Mouse (Mus musculus) limb, embryonic 12.5 days (tissue): Measurements from ENCODE around the gene H1fnt. TPM values are rescaled to one million over a fixed set of nuclear protein-coding genes. Genes with fewer than 3 reads are reported as not detected.

Experiments used
- ATAC-seq: fragments of 200-750 bp; cut with Nextera tagmentation; 2 replicates; pipeline ENCODE4 v1.8.0; 2017; ENCODE audit warnings: low read depth, moderate TSS enrichment; ENCODE audit not compliant: insufficient number of reproducible peaks, insufficient read depth, low FRiP score, low TSS enrichment
- H3K27ac ChIP-seq: fragments of 300-500 bp; sonication (generic); 2 replicates; pipeline ENCODE4 v1.5.1; 2016; ENCODE audit warnings: mild to moderate bottlenecking, moderate library complexity
- H3K27me3 ChIP-seq: fragments of 300-500 bp; sonication (generic); 2 replicates; pipeline ENCODE4 v1.6.1; 2016; ENCODE audit warnings: mild to moderate bottlenecking, moderate library complexity
- H3K36me3 ChIP-seq: fragments of 300-500 bp; sonication (generic); 2 replicates; pipeline ENCODE4 v1.6.1; 2016; ENCODE audit warnings: mild to moderate bottlenecking, moderate library complexity
- H3K4me1 ChIP-seq: fragments of 300-500 bp; sonication (generic); replicated peaks from 2 replicates; pipeline ENCODE4 v1.6.1; 2016
- H3K4me2 ChIP-seq: fragments of 300-500 bp; sonication (generic); 2 replicates; pipeline ENCODE4 v1.6.1; 2016; ENCODE audit warnings: mild to moderate bottlenecking, moderate library complexity
- H3K4me3 ChIP-seq: fragments of 300-500 bp; sonication (generic); replicated peaks from 2 replicates; pipeline ENCODE4 v1.5.1; 2016; ENCODE audit warnings: mild to moderate bottlenecking
- H3K9ac ChIP-seq: fragments of 300-500 bp; sonication (generic); replicated peaks from 2 replicates; pipeline ENCODE4 v1.6.1; 2016; ENCODE audit warnings: mild to moderate bottlenecking, moderate library complexity
- H3K9me3 ChIP-seq: fragments of 300-500 bp; sonication (generic); 2 replicates; pipeline ENCODE4 v1.6.1; 2016; ENCODE audit warnings: mild to moderate bottlenecking, moderate library complexity
- WGBS: fragments of 180-500 bp; shearing (Covaris S2); methylation state at CpG from one replicate; pipeline ENCODE4 v1.1.7; 2016; 5-methylcytosine and 5-hydroxymethylcytosine counted together
- polyA plus RNA-seq: library from polyadenylated mRNA; unstranded; fragments of >200 nt; fragmentation: Nextera tagmentation; extraction: Ambion mirVana; gene quantifications from 2 replicates; pipeline ENCODE4 v1.2.1, GENCODE M21; 2016

H1fnt gene
- not detected in 2 replicates for polyA plus RNA-seq

DNA sequence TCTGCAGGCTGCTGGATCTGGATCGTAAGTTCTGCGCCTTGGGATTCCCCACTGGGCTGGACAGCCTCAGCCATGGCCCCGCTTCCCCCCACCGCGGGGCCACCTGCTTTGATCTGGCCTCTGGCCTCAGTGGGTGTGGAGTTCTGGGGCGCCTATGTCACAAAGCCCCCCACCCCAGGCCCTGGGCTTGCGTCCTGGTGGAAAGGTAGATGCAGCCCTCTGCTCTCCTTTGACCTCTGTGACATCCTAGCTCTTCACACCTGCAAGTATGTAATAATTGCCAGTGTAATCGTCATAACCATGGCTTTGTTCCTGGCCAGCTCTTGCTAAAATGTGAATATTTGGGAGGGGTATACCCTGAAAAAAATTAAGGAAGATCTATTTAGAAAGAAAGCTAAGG, at the start of gene H1fnt:
Gene H1fnt, minus strand, starts transcription at position 101 of the 400 bp plus-strand sequence.
- Histone ChIP-seq H3K27ac (no peak within 1 kb of the TSS), H3K9ac (no peak within 1 kb of the TSS), H3K9me3 (no peaks in the 10 kb centered on the region), H3K36me3 (no peaks in the 10 kb centered on the region), H3K27me3 (no peaks in the 10 kb centered on the region), H3K4me1 (no peaks in the 10 kb centered on the region), H3K4me2 (no peak within 1 kb of the TSS), H3K4me3 (no peak within 1 kb of the TSS)
- 85% methylated on average over 8 of the region's 8 CpGs for WGBS
- no peak for ATAC-seq

DNA sequence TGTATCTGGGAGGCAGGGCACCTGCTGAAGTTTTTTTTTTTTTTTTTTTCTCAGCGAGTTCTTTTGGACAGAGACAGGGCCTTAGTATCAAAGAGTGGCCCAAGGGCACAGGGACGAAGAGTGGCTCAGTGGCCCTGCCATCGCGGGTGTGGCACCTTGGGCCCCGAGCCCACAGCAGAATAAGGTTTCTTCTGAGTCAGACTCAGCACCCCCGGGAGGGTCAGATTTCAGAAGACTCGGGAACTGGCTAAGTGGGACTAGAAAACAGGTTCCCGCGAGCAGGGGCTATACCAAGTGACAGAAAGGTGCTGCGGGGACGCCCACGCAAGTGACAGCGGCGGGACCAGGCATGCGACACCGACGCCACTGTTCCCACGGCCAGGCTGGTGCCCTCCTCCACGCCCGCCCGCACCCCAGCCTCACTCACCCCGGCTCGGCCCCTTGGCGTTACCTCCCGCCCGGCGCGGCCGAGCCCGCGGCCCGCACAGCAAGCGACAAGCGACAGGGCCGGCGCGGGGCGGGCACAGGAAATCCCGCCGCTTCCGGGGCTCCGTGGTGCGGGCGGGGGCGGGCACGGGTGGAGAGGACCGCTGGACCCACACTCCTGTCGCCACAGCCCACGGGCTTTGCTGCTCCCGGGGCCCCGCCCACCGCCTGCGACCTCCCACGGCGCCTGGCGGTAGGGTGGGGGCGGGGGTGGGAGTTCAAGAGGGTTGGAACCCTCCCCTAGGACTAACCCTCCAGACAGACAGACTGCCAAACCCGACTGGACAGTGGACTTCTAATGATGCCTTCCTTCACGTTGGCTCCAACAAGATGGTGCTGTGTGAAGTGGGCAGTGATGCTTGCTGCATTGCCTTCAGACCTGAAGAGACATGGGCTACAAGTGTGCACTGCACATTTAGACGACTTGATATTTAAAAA, 38.8 kb upstream of the H1fnt start, which contains the start of gene Zfp641:
Gene Zfp641, minus strand, starts transcription at position 534 of the 924 bp plus-strand sequence.
- Histone ChIP-seq H3K4me1 (peaks cover 4% of the 10 kb centered on the region; the same call in 1 of the 2 replicates), H3K27me3 (peaks cover 33% of the 10 kb centered on the region), H3K4me2 (peak within 1 kb of the TSS; percentile 93), H3K27ac (no peak within 1 kb of the TSS), H3K36me3 (no peaks in the 10 kb centered on the region), H3K4me3 (peak within 1 kb of the TSS; percentile 58), H3K9me3 (no peaks in the 10 kb centered on the region), H3K9ac (peak within 1 kb of the TSS; percentile 75)
- no peak for ATAC-seq
- 3% methylated on average over 55 of the region's 60 CpGs for WGBS

DNA sequence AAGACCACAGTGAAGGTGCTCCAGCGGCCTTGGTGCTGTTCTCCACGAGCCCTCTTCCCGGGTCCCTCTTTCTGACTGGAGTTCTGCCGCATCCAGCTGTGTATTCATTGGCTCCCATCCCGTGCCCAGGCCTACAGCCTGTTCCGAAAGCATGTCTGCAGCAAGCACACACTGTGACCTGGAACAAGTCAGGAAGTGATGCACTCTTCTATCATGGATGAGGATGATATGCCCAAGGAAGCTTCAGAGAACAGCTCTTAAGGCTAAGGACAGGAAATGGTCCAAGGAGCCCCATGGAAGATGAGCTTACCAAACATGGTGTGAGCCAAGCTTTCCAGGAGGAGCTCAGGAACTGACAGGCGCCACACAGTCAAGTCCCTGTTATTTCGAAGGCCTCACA, 36.6 kb upstream of the H1fnt start:
- no peak for ATAC-seq
- H3K9ac ChIP-seq, result no peak overlapping the region
- H3K4me3 ChIP-seq, result no peak overlapping the region
- no peak overlapping the region for H3K27ac ChIP-seq
- H3K27me3 ChIP-seq, result peaks cover 33% of the 10 kb centered on the region
- WGBS, result 89% methylated on average over 8 of the region's 8 CpGs
- H3K4me1 ChIP-seq, result peaks cover 4% of the 10 kb centered on the region; the same call in 1 of the 2 replicates
- H3K4me2 ChIP-seq, result no peak overlapping the region
- H3K9me3 ChIP-seq, result no peaks in the 10 kb centered on the region
- H3K36me3 ChIP-seq, result no peaks in the 10 kb centered on the region

DNA sequence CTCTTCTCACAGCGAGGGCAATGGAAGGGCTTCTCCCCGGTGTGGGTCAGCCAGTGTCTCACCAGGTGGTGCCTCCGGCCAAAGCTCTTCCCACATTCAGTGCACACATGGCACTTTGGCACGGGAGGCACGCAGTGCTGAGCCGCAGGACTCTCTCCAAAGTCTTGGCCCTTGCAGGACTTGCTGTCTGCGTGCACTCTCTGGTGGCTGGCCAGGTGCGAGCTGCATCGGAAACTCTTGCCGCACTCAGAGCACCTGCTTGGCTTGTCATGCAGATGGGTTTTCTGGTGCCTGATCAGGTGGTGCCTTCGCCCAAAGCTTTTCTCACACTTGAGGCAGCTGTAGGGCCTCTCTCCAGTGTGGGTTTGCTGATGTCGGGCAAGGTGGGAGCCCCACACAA, 31.5 kb upstream of the H1fnt start:
- no peaks in the 10 kb centered on the region for H3K9me3 ChIP-seq
- WGBS, result 72% methylated on average over 12 of the region's 12 CpGs
- H3K36me3 ChIP-seq, result no peaks in the 10 kb centered on the region
- H3K9ac ChIP-seq, result no peak overlapping the region
- no peak overlapping the region for H3K4me2 ChIP-seq
- H3K27me3 ChIP-seq, result peaks cover 4% of the 10 kb centered on the region; the same call in 1 of the 2 replicates
- no peak for ATAC-seq
- no peak overlapping the region for H3K27ac ChIP-seq
- H3K4me1 ChIP-seq, result no peaks in the 10 kb centered on the region
- H3K4me3 ChIP-seq, result no peak overlapping the region

DNA sequence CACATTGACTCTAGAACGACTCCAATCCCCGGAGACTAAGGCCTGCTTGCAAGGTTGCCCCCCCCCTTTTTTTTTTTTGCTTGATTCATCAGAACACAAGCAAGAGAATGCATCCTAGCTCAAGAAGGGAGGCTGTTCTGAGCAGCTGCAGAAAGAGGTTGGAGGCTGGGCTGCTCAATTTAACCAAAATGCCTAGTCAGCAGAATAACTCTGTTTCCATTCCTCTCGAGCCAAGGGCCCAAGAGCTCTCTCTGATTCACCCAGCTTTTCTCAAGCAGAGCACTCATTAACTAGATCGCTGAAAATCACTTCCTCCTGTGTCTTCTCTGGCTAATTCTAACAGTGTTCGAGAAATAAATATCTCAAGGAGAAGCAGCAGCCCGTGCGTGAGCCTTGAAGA, 29.3 kb upstream of the H1fnt start:
- no peak for ATAC-seq
- Histone ChIP-seq H3K9me3 (no peaks in the 10 kb centered on the region), H3K27ac (no peak overlapping the region), H3K9ac (no peak overlapping the region), H3K4me3 (no peak overlapping the region), H3K36me3 (no peaks in the 10 kb centered on the region), H3K4me2 (no peak overlapping the region), H3K27me3 (peaks cover 4% of the 10 kb centered on the region; the same call in 1 of the 2 replicates), H3K4me1 (no peaks in the 10 kb centered on the region)
- WGBS, result 78% methylated on average over 7 of the region's 7 CpGs

DNA sequence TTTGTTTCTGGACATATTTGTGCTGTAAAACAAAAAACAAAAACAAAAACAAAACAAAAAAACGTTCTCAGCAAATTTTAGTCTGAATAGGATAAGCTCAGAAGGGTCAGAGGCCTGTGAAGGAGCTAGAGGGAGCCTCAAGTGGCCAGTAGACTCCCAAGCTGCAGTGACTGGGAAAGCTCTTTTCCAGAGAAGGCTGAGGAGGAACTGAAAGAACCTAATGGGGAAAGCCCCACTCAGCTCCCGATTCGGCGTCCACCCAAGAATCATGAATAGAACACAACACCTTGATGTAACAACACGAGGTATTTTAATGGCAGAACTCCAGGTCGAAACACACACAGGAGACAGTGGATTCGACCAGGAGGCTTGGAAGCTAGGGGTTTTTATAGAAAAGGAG, 683 bp upstream of the H1fnt start:
- no peak for ATAC-seq

DNA sequence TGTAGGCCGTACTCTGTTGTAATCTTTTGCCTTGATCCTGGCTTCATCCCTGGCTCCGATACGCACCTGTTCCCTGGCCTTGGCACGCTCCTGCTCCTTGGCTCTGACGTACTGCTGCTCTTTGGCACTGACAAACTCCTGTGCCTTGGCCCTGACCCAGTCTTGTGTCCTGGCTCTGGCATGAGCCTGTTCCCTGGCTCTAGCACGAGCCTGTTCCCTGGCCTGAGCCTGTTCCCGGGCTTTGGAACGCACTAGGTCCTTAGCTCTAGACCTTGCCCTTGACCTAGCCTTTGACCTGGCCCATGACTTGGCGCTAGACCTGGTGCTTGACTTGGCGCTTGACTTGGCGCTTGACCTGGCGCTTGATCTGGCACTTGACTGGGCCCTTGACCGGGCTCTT, 822 bp downstream of the H1fnt start:
- no peak for ATAC-seq
- Histone ChIP-seq H3K9ac (no peak overlapping the region), H3K9me3 (no peaks in the 10 kb centered on the region), H3K4me2 (no peak overlapping the region), H3K27ac (no peak overlapping the region), H3K4me1 (no peaks in the 10 kb centered on the region), H3K27me3 (no peaks in the 10 kb centered on the region), H3K36me3 (no peaks in the 10 kb centered on the region), H3K4me3 (no peak overlapping the region)
- 97% methylated on average over 13 of the region's 13 CpGs for WGBS

More for the DNA sequence above, 683 bp upstream of the H1fnt start:
- Histone ChIP-seq H3K36me3 (no peaks in the 10 kb centered on the region), H3K4me3 (no peak overlapping the region), H3K27ac (no peak overlapping the region), H3K27me3 (no peaks in the 10 kb centered on the region), H3K4me1 (no peaks in the 10 kb centered on the region), H3K9ac (no peak overlapping the region), H3K9me3 (no peaks in the 10 kb centered on the region), H3K4me2 (no peak overlapping the region)
- WGBS, result 84% methylated on average over 7 of the region's 7 CpGs

DNA sequence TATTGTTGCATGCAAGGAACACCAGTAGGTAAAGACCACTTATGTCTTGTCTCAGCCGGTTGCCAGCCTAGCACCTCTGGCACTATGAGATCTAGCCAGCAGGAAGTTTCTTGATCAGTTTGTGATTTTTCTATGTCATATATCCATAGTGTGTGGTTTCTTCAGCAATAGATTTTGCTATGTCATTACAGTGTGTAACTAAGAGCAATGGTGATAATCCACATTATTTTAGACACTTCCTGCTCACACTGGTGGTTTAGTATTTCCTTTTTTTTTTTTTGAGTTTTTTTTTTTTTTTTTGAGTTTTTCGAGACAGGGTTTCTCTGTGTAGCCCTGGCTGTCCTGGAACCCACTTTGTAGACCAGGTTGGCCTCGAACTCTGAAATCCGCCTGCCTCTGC, 21.7 kb downstream of the H1fnt start:
- no peaks in the 10 kb centered on the region; the same call in 1 of the 2 replicates for H3K9me3 ChIP-seq
- 0 out of 2 replicates have a peak, but pooled peaks cover 4% of the 10 kb centered on the region for H3K27me3 ChIP-seq
- ATAC-seq, result no peak
- H3K4me1 ChIP-seq, result no peaks in the 10 kb centered on the region
- WGBS, result 90% methylated on average over 4 of the region's 4 CpGs
- H3K36me3 ChIP-seq, result no peaks in the 10 kb centered on the region
- no peak overlapping the region for H3K4me3 ChIP-seq
- H3K4me2 ChIP-seq, result no peak overlapping the region
- H3K27ac ChIP-seq, result no peak overlapping the region
- H3K9ac ChIP-seq, result no peak overlapping the region

DNA sequence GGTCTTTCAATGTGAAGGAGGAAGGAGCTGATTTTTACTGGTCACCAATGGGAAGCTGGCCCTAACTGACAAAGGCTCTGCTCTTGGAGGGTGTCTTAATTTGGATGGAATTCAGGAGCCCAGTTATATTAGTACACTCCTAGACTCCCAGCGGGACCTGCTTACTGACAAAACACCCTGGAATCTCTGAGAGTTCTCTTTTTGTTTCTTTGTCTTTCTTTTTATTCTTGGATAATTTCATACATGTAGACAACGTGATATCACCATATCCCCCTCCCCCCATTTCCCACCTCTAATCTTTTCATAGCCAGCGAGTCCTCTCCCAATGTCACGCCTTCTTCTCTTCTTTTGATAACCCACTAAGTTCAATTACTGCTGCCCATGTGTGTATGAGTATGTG, 22.7 kb downstream of the H1fnt start, which contains the start of gene Olfr286:
Gene Olfr286, minus strand, starts transcription at position 101 of the 400 bp plus-strand sequence.
- 0 out of 2 replicates have a peak, but pooled peaks cover 4% of the 10 kb centered on the region for H3K27me3 ChIP-seq
- H3K4me2 ChIP-seq, result no peak within 1 kb of the TSS
- H3K4me3 ChIP-seq, result no peak within 1 kb of the TSS
- no peak for ATAC-seq
- H3K9ac ChIP-seq, result no peak within 1 kb of the TSS
- no peaks in the 10 kb centered on the region for H3K4me1 ChIP-seq
- no peaks in the 10 kb centered on the region for H3K9me3 ChIP-seq
- 93% methylated on average over 4 of the region's 4 CpGs for WGBS
- no peak within 1 kb of the TSS for H3K27ac ChIP-seq
- H3K36me3 ChIP-seq, result no peaks in the 10 kb centered on the region

DNA sequence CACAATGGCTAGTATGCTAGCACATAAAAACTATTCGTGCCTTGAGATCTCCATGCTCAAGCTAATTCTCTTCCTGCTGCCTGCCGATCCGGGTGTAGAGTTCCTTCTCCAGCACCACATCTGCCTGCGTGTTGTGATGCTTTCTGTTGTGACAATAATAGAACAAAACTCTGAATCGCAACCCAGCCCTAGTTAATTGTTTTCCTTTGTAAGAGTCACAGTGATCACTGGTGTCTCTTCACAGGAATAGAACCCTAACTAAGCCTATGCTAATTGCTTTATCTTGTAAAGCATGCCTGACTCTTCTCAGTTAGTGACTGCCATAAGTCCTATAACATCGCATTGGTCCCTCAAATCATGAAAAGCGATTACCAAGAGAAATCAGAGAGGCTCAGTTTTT, 31.0 kb downstream of the H1fnt start:
- no peak overlapping the region for H3K4me3 ChIP-seq
- ATAC-seq, result no peak
- H3K4me1 ChIP-seq, result no peaks in the 10 kb centered on the region
- H3K27me3 ChIP-seq, result no peaks in the 10 kb centered on the region
- no peaks in the 10 kb centered on the region for H3K9me3 ChIP-seq
- WGBS, result 74% methylated on average over 7 of the region's 7 CpGs
- H3K9ac ChIP-seq, result no peak overlapping the region
- no peak overlapping the region for H3K4me2 ChIP-seq
- H3K27ac ChIP-seq, result no peak overlapping the region
- no peaks in the 10 kb centered on the region for H3K36me3 ChIP-seq

DNA sequence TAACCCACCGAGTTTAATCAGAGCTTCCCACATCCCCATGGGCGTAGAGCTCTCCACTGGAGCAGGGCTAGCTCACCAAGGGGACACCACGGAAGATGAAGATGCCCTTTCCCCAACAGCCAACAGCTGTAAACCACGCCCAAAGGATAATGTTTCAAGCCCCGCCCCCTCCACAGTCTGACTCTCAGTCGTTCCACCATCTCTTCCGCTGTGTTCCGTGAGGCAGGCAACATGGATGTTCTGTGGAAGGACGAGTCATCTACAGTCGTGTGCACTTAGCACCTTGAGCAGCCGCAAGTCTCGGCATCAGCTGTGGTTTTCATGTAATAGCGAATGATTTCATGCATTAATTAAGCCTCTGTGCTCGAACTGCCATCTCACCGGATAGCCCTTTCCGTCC, 31.5 kb downstream of the H1fnt start:
- 39% methylated on average over 16 of the region's 16 CpGs for WGBS
- no peak overlapping the region for H3K4me3 ChIP-seq

More for the DNA sequence above, 31.5 kb downstream of the H1fnt start:
- H3K4me1 ChIP-seq, result no peaks in the 10 kb centered on the region
- no peak overlapping the region for H3K27ac ChIP-seq
- H3K9ac ChIP-seq, result no peak overlapping the region
- no peaks in the 10 kb centered on the region for H3K36me3 ChIP-seq
- no peaks in the 10 kb centered on the region for H3K9me3 ChIP-seq
- H3K4me2 ChIP-seq, result no peak overlapping the region; the same call in 1 of the 2 replicates
- no peaks in the 10 kb centered on the region for H3K27me3 ChIP-seq
- ATAC-seq, result no peak
